Mouse (Mus musculus) colon, adult 2 months (tissue): ENCODE data around the gene Slc6a21. TPM values are rescaled to one million over a fixed set of nuclear protein-coding genes. Genes with fewer than 3 reads are reported as not detected.

Source experiments
- polyA plus RNA-seq: library from polyadenylated mRNA; depleted of rRNA; stranded (reverse); fragments of >200 nt; gene quantifications from 2 replicates; pipeline ENCODE4 v1.2.3, GENCODE M21; 2012; rRNA removed

The Slc6a21 gene
- not detected in 2 replicates for polyA plus RNA-seq

GRCm38 (mm10) chr7:45277136-45277760 lies at the start of gene Slc6a21:
TSS of gene Slc6a21 (plus strand) at chr7:45277513.

DNA sequence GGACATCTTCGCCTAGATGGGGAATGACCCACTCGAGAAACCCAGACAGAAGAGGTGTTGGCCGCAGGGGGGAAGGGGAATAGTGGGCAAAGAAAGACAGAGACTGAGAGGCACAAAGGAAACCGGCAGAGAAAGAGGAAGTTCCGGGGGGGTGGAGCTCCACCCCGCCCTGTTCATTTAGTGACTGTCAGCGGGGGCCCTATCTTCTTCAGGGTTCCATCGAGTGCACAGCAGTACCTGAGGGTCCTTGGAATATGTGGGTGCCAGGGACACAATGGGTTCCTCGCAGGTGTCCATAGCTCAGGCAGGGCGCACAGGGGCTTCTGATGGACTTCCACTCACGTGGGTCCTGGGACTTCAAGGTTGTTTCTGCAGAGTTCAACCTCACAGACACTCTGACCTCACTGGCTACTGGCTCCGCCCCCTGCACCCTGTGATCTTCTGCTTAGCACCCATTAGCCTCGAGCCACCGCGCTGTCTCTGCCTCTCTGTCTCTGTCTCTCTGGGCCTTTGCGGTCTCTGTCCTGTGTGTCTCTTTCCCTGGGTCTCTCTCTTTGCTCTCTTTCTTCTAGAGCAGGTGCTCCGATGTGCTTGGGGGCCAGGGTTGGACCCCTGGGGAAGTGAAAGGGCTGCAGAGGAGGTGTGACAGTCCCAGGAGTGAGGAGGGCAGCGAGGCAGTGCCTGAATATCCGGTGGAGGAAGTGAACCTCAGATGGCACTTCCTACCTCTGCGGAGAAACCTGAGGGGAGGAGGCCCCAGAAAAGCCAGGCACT lies 38.4 kb upstream of the Slc6a21 start, which contains the start of gene Cd37:
Cd37 (minus strand) TSS at position 393 of the 774 bp plus-strand sequence.

DNA sequence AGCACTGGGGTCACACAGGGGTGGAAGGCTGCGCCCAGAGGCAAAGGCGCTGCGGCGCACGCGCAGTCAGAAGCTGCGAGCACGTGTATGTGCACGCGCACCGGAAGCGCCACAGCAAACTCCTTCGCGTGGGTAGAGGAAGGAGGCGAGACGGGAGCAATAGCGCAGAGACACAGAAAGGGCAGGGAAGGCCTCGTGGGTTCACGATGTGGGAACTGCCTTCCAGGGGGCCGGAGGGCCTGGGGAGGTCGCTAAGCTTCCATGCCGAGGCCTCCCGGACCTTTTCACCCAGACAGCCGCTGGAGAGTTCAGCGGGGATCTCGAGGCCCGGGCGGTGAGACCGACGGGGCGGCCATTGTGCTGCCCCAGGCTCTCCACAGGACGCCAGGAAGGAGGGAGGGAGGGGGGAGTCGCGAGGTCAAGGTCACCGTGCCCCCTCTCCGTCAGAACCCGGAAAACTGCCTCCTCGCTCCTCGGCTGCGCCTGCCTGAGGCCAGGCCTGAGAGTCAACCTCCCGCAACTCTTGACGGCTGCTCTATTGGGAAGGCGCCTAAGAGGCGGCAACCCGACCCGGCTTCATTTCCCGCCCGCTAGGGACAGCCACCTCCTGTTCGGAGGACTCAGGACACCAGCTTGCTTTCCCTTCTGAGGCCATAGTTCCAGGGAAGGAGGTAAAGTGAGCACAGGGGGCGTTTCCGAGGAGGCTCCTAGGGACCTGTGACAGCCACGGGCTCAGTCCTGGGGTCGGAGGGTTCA lies 36.5 kb upstream of the Slc6a21 start, which contains the start of gene Slc6a16:
Slc6a16 (plus strand) TSS at position 453 of the 756 bp plus-strand sequence.

DNA sequence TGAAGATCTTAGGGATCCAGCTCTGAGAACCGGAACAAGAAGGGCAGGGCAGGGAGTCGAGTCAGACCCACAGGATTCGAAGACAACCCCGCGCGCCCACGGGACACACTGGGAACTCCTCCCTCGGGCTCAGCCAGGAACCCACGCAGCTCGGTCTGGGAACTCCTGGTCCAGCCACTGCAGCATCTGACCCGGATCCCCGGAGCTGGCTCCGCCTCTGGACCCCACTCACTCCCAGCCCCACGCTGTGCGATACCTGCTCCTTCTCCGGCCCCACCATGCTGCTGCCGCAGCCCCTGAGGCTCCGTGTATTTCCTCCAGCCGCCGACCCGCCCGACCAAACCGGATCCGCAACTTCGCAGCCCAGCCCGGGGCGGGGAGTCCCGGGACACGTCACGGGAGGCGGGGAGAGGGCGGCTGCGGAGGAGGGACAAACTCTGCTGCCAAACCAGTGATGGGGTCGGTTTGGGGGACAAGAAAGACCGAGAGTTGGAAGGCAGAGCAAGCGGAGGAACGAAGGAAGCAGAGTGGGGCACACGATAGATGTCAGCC lies 56.2 kb downstream of the Slc6a21 start, which contains the start of gene Trpm4:
Trpm4 (minus strand) TSS at position 350 of the 552 bp plus-strand sequence.

DNA sequence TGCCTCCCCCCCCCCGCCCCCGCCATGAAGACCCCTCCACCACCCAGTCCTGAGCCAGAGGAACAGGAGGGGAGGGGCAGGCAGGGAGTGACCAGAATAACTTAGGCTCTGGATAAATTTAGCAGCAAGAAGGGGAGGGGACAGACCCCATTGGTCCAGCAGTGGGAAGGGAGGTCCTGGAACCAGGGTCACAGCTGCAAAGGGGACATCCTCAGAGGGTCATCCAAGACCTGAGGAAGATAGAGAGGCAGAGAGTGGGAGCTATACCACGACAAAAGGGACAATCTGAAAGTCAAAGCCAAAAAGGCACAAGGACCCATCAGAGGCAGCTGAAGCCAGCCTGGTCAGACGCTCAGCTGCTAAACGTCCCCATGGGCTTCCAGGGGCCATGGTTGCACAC lies 57.7 kb downstream of the Slc6a21 start, which contains the start of gene Hrc:
Hrc (plus strand) TSS at position 235 of the 400 bp plus-strand sequence.

Other genes with a start within 250 kb of the Slc6a21 start
- gene Prr12, start 224.6 kb upstream of the Slc6a21 start, polyA plus RNA-seq: 7.7 and 10.0 TPM in 2 replicates
- 98.1 and 100 TPM in 2 replicates for gene Nosip, start 215.1 kb upstream of the Slc6a21 start, polyA plus RNA-seq
- gene Prrg2, start 214.8 kb upstream of the Slc6a21 start, polyA plus RNA-seq: 140 and 174 TPM in 2 replicates
- 118 and 163 TPM in 2 replicates for gene Rcn3, start 185.3 kb upstream of the Slc6a21 start, polyA plus RNA-seq
- 83.0 and 96.0 TPM in 2 replicates for gene Fcgrt, start 173.7 kb upstream of the Slc6a21 start, polyA plus RNA-seq
- gene Rps11, start 153.1 kb upstream of the Slc6a21 start, polyA plus RNA-seq: 149 and 231 TPM in 2 replicates
- gene Rpl13a, start 148.8 kb upstream of the Slc6a21 start, polyA plus RNA-seq: 1,458 and 1,702 TPM in 2 replicates
- gene Gm45713, start 141.3 kb upstream of the Slc6a21 start, polyA plus RNA-seq: 0.47 and 0.50 TPM in 2 replicates
- gene Flt3l, start 141.1 kb upstream of the Slc6a21 start, polyA plus RNA-seq: 43.2 and 54.5 TPM in 2 replicates
- 54.6 and 63.2 TPM in 2 replicates for gene Pih1d1, start 123.2 kb upstream of the Slc6a21 start, polyA plus RNA-seq
- gene Aldh16a1, start 122.9 kb upstream of the Slc6a21 start, polyA plus RNA-seq: 107 and 124 TPM in 2 replicates
- gene Slc17a7, start 113.6 kb upstream of the Slc6a21 start, polyA plus RNA-seq: 0.09 and 0.20 TPM in 2 replicates
- not detected in 2 replicates for gene Gfy, start 97.9 kb upstream of the Slc6a21 start, polyA plus RNA-seq
- not detected in 2 replicates for gene Pth2, start 96.5 kb upstream of the Slc6a21 start, polyA plus RNA-seq
- 0.05 TPM in 1 of 2 replicates, not detected in the other for gene Ccdc155, start 72.6 kb upstream of the Slc6a21 start, polyA plus RNA-seq
- 1.3 and 2.3 TPM in 2 replicates for gene Dkkl1, start 65.4 kb upstream of the Slc6a21 start, polyA plus RNA-seq
- gene Tead2, start 61.8 kb upstream of the Slc6a21 start, polyA plus RNA-seq: 10.7 and 13.9 TPM in 2 replicates
- gene Cd37, start 38.4 kb upstream of the Slc6a21 start, polyA plus RNA-seq: 34.3 and 38.4 TPM in 2 replicates
- not detected in 2 replicates for gene Slc6a16, start 36.4 kb upstream of the Slc6a21 start, polyA plus RNA-seq
- gene Trpm4, start 56.3 kb downstream of the Slc6a21 start, polyA plus RNA-seq: 204 and 260 TPM in 2 replicates
- gene Hrc, start 57.8 kb downstream of the Slc6a21 start, polyA plus RNA-seq: 0.21 and 0.75 TPM in 2 replicates
- gene Ppfia3, start 89.5 kb downstream of the Slc6a21 start, polyA plus RNA-seq: 103 and 110 TPM in 2 replicates
- 4.7 and 8.2 TPM in 2 replicates for gene Lin7b, start 93.1 kb downstream of the Slc6a21 start, polyA plus RNA-seq
- 207 and 209 TPM in 2 replicates for gene Snrnp70, start 118.2 kb downstream of the Slc6a21 start, polyA plus RNA-seq
- gene Kcna7, start 128.1 kb downstream of the Slc6a21 start, polyA plus RNA-seq: 0.08 and 0.09 TPM in 2 replicates
- gene Ntf5, start 136.2 kb downstream of the Slc6a21 start, polyA plus RNA-seq: 0.21 and 0.22 TPM in 2 replicates
- not detected in 2 replicates for gene Lhb, start 143.3 kb downstream of the Slc6a21 start, polyA plus RNA-seq
- 33.2 and 35.8 TPM in 2 replicates for gene Gys1, start 157.3 kb downstream of the Slc6a21 start, polyA plus RNA-seq
- 65.6 and 70.4 TPM in 2 replicates for gene Ruvbl2, start 160.6 kb downstream of the Slc6a21 start, polyA plus RNA-seq
- 2,990 and 3,309 TPM in 2 replicates for gene Ftl1, start 182.4 kb downstream of the Slc6a21 start, polyA plus RNA-seq
- gene Bax, start 189.4 kb downstream of the Slc6a21 start, polyA plus RNA-seq: 109 and 142 TPM in 2 replicates
- gene Tulp2, start 204.4 kb downstream of the Slc6a21 start, polyA plus RNA-seq: 0.12 and 0.19 TPM in 2 replicates
- 0.57 TPM in 1 of 2 replicates, not detected in the other for gene Gm45808, start 209.3 kb downstream of the Slc6a21 start, polyA plus RNA-seq
- gene Dhdh, start 211.3 kb downstream of the Slc6a21 start, polyA plus RNA-seq: 0.93 and 0.98 TPM in 2 replicates
- gene Nucb1, start 232.9 kb downstream of the Slc6a21 start, polyA plus RNA-seq: 833 and 896 TPM in 2 replicates
- gene Ppp1r15a, start 248.8 kb downstream of the Slc6a21 start, polyA plus RNA-seq: 27.9 and 31.0 TPM in 2 replicates
- gene Plekha4, start 248.8 kb downstream of the Slc6a21 start, polyA plus RNA-seq: 9.0 and 9.3 TPM in 2 replicates